Mouse (Mus musculus): ENCODE results near the gene Dnajc1. TPM values are rescaled to one million over a fixed set of nuclear protein-coding genes. Genes with fewer than 3 reads are reported as not detected.

Gene Dnajc1
- 73.1 TPM for polyA plus RNA-seq (2014; fragmentation: Illumina TruSeq; extraction: RNeasy Lipid Tissue Mini Kit (QIAGEN cat#74804); ENCODE audit: low read depth, low replicate concordance)

DNA sequence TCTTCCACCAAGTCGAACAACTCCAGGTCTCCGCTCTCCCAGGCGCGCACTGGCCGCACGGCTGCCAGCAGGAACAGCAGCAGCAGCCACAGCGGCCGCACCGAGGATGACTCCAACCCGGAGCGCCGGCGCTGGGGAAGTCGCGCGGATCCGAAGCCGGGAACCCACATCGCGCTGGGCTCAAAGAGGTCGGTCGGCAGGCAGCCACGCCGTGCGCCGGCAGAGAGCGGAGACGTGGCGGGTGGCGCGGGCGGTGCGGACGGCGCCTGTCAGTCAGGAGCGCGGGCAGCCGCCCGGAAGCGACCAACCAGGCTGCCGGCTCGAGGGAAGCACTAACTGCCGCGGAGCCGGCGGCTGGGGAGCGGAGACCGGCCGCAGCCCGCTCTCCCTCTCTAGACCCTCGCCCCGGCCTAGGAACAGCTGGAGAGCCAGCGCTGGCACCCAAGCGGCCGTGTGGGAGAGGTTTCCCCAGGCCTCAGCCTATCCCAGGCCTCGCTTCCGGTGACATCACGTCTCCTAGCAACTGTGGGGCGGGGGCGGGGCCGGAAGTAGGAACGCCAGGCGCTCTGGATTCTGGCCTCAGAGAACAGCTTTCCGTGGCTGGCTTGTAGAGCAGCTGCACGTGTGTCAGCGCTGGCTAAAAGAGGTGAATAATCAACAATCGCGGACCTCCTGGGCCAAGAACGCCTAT lies at the start of gene Dnajc1:
Gene Dnajc1, minus strand, starts transcription at position 500 of the 691 bp plus-strand sequence.

